22 mouse cellular contexts compared by ENCODE assay signal in the genomic region with DNA sequence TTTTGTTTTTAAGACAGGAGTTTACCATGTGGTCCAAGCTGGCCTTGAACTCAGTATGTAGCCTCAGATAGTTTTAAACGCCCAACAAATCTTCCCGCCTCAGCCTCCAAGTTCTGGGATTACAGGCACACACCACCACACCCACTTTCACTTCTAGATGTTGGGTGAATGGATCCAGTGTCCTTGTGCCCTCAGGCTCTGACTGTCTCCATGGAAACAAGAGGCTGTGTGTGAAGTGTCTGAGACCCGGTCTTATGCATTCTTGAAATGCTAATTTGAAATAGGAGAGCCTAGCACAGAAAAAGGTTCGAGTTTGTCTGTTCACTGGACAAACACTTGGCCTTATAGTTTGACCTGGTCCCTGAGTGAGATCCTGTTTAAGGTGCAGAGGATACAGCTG. TPM values are rescaled to one million over a fixed set of nuclear protein-coding genes. Genes with fewer than 3 reads are reported as not detected.
DNase-seq lines count a peak whose midpoint lies in the region; ATAC-seq and TF ChIP-seq lines count a peak whose summit lies in the region.
"Had no signal": no experiment of that assay in that cellular context is flagged by ENCODE, and none has a peak within 500 bp of the region (broad histone marks: within the 10 kb centered on the region; RNA-seq: fewer than 3 reads in every experiment).

No protein-coding gene starts in this region.

- H3K27ac ChIP-seq in lung, embryonic 14.5 days (ENCODE audit: low read depth): no peak overlapping the region
- 0 out of 2 replicates have a peak overlapping the region, but pooled peaks have one; percentile 37 for H3K27ac ChIP-seq in embryonic facial prominence, embryonic 10.5 days (replicated peaks)
- H3K27ac ChIP-seq: liver, embryonic 12.5 days; stomach, embryonic 15.5 days had no signal

- peak; percentile 72 for DNase-seq in embryo, embryonic 10 days (ENCODE audit: low spot score)
- no peak for DNase-seq in embryo, embryonic 9.5 days (ENCODE audit: extremely low spot score)
- DNase-seq in lung, embryonic 14.5 days: peak; percentile 45
- no peak for DNase-seq in lung, adult 2 months
- DNase-seq in ES-CJ7 (ENCODE audit: low read depth, low spot score): peak; percentile 97
- DNase-seq in embryonic facial prominence, embryonic 10.5 days (ENCODE audit: low spot score): peak; percentile 54
- DNase-seq in gastrocnemius, adult 8-10 months (ENCODE audit: low spot score in 2 of 2): no peak
- no peak for DNase-seq in gastrocnemius, postnatal 4 days (ENCODE audit: low spot score in 2 of 2)
- DNase-seq: adrenal gland, postnatal 14 days; cerebellum, adult 8-10 months; gastrocnemius, postnatal 36 days; heart, postnatal 14 days; kidney, adult 9 months; kidney, postnatal 36 days; layer of hippocampus, adult 9-11 months; right cerebral cortex, postnatal 14 days; thymus, adult 2 months had no signal

- no peak for TF ChIP-seq POLR2A in lung, adult 2 months (IDR thresholded peaks at IDR 0.05; ENCODE audit: borderline replicate concordance, extremely low read depth, low read depth, low read length)

- H3K4me2 ChIP-seq in lung, embryonic 14.5 days: no peak overlapping the region
- H3K4me2 ChIP-seq: heart, embryonic 11.5 days; liver, embryonic 12.5 days; stomach, embryonic 15.5 days had no signal

- H3K9ac ChIP-seq in lung, embryonic 14.5 days: no peak overlapping the region
- H3K9ac ChIP-seq: liver, embryonic 12.5 days; stomach, embryonic 15.5 days had no signal

- TF ChIP-seq CTCF in lung, embryonic 14.5 days (IDR thresholded peaks at IDR 0.05; ENCODE audit: low read depth): no peak
- TF ChIP-seq CTCF in lung, adult 2 months (IDR thresholded peaks at IDR 0.05; ENCODE audit: insufficient read depth, low read length): no peak

- no peaks in the 10 kb centered on the region for H3K9me3 ChIP-seq in lung, embryonic 14.5 days (ENCODE audit: low read depth, low read length)
- H3K9me3 ChIP-seq in embryonic facial prominence, embryonic 10.5 days: no peaks in the 10 kb centered on the region
- H3K9me3 ChIP-seq: liver, embryonic 12.5 days; stomach, embryonic 15.5 days had no signal

- 58% methylated on average over 4 of the region's 4 CpGs for WGBS in lung, embryonic 14.5 days
- WGBS in lung, adult 2 months: 68% methylated on average over 4 of the region's 4 CpGs
- 54% methylated on average over 4 of the region's 4 CpGs for WGBS in embryonic facial prominence, embryonic 10.5 days

- H3K4me3 ChIP-seq in lung, embryonic 14.5 days (ENCODE audit: low read depth, low read length): no peak overlapping the region
- no peak overlapping the region for H3K4me3 ChIP-seq in lung, adult 2 months (replicated peaks; ENCODE audit: extremely low read depth, low read depth, low read length)
- no peak overlapping the region for H3K4me3 ChIP-seq in embryonic facial prominence, embryonic 10.5 days
- H3K4me3 ChIP-seq: liver, embryonic 12.5 days; stomach, embryonic 15.5 days had no signal

- H3K36me3 ChIP-seq in lung, embryonic 14.5 days (ENCODE audit: insufficient read depth): no peaks in the 10 kb centered on the region
- H3K36me3 ChIP-seq in embryonic facial prominence, embryonic 10.5 days (replicated peaks): no peaks in the 10 kb centered on the region
- H3K36me3 ChIP-seq: liver, embryonic 12.5 days; stomach, embryonic 15.5 days had no signal

- no peaks in the 10 kb centered on the region for H3K4me1 ChIP-seq in lung, embryonic 14.5 days (ENCODE audit: insufficient read depth)
- H3K4me1 ChIP-seq in lung, adult 2 months (ENCODE audit: control insufficient read depth, insufficient read depth, low read length): no peaks in the 10 kb centered on the region
- peaks cover 36% of the 10 kb centered on the region for H3K4me1 ChIP-seq in embryonic facial prominence, embryonic 10.5 days
- H3K4me1 ChIP-seq: liver, embryonic 12.5 days had no signal

- ATAC-seq in lung, embryonic 14.5 days (ENCODE audit: insufficient read depth): no peak
- ATAC-seq: CD4-positive, CD25-positive, alpha-beta regulatory T cell, adult 4 months; liver, embryonic 12.5 days; lung, postnatal 0 days had no signal

- H3K27me3 ChIP-seq in lung, embryonic 14.5 days (ENCODE audit: insufficient read depth, low read length): no peaks in the 10 kb centered on the region
- H3K27me3 ChIP-seq in embryonic facial prominence, embryonic 10.5 days (replicated peaks; ENCODE audit: low read depth, poor library complexity, severe bottlenecking): peaks cover 26% of the 10 kb centered on the region
- H3K27me3 ChIP-seq: stomach, embryonic 15.5 days had no signal

RNA-seq across cellular contexts. Expression of gene Serpinh1, which starts 24.2 kb away (rescaled TPM):
- 663 and 691 TPM in 2 replicates for polyA plus RNA-seq in lung, embryonic 14.5 days (2014; fragmentation: Nextera tagmentation; extraction: Ambion mirVana)
- 364 and 388 TPM in 2 replicates for polyA plus RNA-seq in lung, adult 2 months (2012; rRNA removed)
- polyA plus RNA-seq in embryonic facial prominence, embryonic 10.5 days (2016; fragmentation: Nextera tagmentation; extraction: Ambion mirVana): 1,061 and 1,072 TPM in 2 replicates
- 10 to 100 TPM; 26.1 to 49.0 (median 33.7) TPM for total RNA-seq in gastrocnemius, adult 8-10 months (2022)
- total RNA-seq in gastrocnemius, postnatal 4 days (2021): 100 to 1,000 TPM; 409 to 535 TPM

RNA-seq across cellular contexts. Expression of gene Gdpd5, which starts 52.4 kb away (rescaled TPM):
- polyA plus RNA-seq in lung, embryonic 14.5 days (2014; fragmentation: Nextera tagmentation; extraction: Ambion mirVana): 20.2 and 21.8 TPM in 2 replicates
- 26.5 and 27.2 TPM in 2 replicates for polyA plus RNA-seq in lung, adult 2 months (2012; rRNA removed)
- 21.4 TPM in 2 replicates for polyA plus RNA-seq in embryonic facial prominence, embryonic 10.5 days (2016; fragmentation: Nextera tagmentation; extraction: Ambion mirVana)
- total RNA-seq in gastrocnemius, adult 8-10 months (2022): 1 to 10 TPM; 5.0 to 5.9 (median 5.1) TPM
- total RNA-seq in gastrocnemius, postnatal 4 days (2021): 10 to 100 TPM; 17.1 to 19.2 TPM

Comparison
In these comparisons a context has a peak if more than half of its experiments do, and no peak if none do; other contexts are left out.
1. DNase-seq: peak in embryo, embryonic 10 days (single experiment), lung, embryonic 14.5 days (single experiment), ES-CJ7 (single experiment) and embryonic facial prominence, embryonic 10.5 days (single experiment); none in embryo, embryonic 9.5 days (single experiment), lung, adult 2 months (single experiment), gastrocnemius, adult 8-10 months (0 of 2) and gastrocnemius, postnatal 4 days (0 of 2).